Mouse (Mus musculus) ovary, adult 10 weeks (tissue): Measurements from ENCODE around the gene Zfp207. TPM values are rescaled to one million over a fixed set of nuclear protein-coding genes. Genes with fewer than 3 reads are reported as not detected.

Experiments
- polyA plus RNA-seq: library from polyadenylated mRNA; stranded (reverse); fragments of 350-450 nt; fragmentation: Illumina TruSeq; extraction: RNeasy Lipid Tissue Mini Kit (QIAGEN cat#74804); gene quantifications from one replicate; pipeline ENCODE4 v1.2.3, GENCODE M21; 2014

The Zfp207 gene
- polyA plus RNA-seq: 435 TPM

DNA sequence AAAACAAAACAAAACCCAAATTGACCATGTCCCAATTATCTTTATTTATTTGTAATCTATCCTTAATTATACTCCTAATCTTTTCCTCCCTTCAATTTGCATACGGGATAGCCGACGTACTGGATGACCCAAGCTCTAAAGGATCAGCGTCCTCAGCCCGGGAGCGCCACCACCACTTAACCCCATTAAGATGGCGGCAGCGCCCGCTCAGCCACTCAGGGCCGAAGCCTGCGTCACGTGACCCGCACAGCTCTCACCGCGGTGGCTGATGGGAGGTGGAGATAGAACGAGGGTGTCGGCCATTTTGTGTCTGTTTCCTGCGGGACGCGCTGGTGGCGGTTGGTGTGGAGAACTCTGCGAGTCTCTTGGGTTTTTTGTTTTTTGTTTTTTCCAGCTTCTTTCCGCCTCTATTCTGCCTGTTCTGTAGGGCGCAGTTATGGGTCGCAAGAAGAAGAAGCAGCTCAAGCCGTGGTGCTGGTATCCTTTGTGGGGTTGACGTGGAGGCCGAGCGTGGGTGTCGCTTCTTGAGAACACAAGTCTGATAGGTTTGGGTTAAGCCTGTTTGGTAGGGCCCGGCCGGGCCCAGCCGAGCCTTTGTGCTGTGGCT lies at the start of gene Zfp207:
Gene Zfp207 (plus strand): TSS at position 261 of the 607 bp plus-strand sequence.

DNA sequence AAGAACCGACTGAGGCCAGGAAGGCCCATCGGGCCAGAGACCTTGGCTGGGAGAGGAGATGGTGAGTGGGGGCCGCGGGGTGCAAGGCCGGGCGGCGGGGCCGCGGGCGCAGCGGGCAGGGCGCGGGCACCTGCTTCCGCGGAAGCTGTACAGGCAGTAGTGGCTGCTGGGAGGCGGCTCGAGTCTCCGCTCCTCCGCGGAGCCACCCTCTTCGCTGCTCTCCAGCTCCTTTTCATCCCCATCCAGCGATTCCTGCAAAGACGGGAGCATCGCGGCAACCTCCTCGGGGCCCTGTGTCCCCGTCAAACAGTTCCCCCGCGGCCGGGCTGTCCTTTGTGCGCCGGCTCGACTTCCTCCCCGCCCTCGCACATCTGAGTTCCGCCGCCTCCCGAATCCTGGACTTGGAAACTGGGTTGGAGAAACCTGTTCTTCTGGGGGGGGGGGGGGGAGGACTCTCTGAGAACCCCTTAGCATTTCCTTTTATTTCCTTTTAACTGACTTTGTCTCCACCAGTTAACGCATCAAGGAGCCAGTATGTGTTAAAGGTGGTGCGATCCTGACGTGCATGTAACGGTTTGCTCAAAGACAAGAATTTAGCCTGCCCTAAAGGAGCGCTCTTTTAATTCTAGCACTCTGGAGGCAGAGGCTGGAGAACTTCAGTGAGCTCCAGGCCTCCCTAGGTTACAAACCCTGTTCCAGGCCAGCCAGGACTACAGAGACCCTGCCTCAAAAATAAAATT lies 5.2 kb upstream of the Zfp207 start, which contains the start of gene 5730455P16Rik:
Gene 5730455P16Rik (minus strand): TSS at position 323 of the 740 bp plus-strand sequence.

DNA sequence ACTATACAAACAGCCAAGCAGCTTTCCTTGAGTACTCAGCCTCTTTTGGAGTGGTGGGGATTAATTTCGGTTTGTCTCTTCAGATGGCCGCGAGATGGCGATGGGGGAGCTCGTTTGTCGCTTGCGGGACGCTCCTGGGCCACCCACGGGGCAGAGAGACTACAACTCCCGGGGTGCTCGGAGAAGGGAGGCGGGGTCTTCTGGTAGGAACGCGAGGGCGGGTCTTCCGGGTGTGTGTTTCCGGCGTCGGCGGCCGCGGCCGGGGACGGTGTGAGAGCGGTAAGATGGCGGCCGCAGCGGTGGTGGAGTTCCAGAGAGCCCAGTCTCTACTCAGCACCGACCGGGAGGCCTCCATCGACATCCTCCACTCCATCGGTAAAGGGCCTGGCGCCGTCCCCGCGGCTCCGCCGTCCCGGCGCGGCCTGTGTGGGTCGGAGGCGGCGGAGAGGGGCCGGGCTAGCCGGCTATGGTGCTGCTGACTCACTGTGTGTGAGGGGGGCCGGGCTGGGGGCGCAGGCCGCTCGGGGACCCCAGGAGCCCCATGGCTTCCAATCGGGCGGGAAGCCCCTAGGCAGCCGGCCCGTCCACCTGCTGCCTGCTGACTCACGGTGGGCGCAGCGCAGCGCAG lies 45.4 kb downstream of the Zfp207 start, which contains the start of gene Psmd11:
Gene Psmd11 (plus strand): TSS at position 235 of the 628 bp plus-strand sequence.

Other genes starting within 250 kb of the Zfp207 start
- 17.9 TPM for gene Tefm, start 241.1 kb upstream of the Zfp207 start, polyA plus RNA-seq
- 1.4 TPM for gene Adap2, start 229.2 kb upstream of the Zfp207 start, polyA plus RNA-seq
- 8.0 TPM for gene Rnf135, start 199.4 kb upstream of the Zfp207 start, polyA plus RNA-seq
- gene Rhot1, start 174.3 kb upstream of the Zfp207 start, polyA plus RNA-seq: 116 TPM
- 1.5 TPM for gene Rhbdl3, start 82.4 kb upstream of the Zfp207 start, polyA plus RNA-seq
- gene 5730455P16Rik, start 5.2 kb upstream of the Zfp207 start, polyA plus RNA-seq: 37.2 TPM
- 84.9 TPM for gene Psmd11, start 45.3 kb downstream of the Zfp207 start, polyA plus RNA-seq
- 2.0 TPM for gene Cdk5r1, start 93.7 kb downstream of the Zfp207 start, polyA plus RNA-seq